Comparison of ENCODE assay signal across 29 mouse cellular contexts in genomic region chr8:72147266-72147665, GRCm38 (mm10). TPM values are rescaled to one million over a fixed set of nuclear protein-coding genes. Genes with fewer than 3 reads are reported as not detected.
A peak's percentile ranks its signal among the peaks of the same experiment; 100 is the strongest.
DNase-seq lines count a peak whose midpoint lies in the region; ATAC-seq and TF ChIP-seq lines count a peak whose summit lies in the region.
"Had no signal": no experiment of that assay in that cellular context is flagged by ENCODE, and none has a peak within 500 bp of the region (broad histone marks: within the 10 kb centered on the region; RNA-seq: fewer than 3 reads in every experiment).

No protein-coding gene starts in this region.

- no peak for TF ChIP-seq CTCF in gastrocnemius, adult 2 months (IDR thresholded peaks at IDR 0.05)
- TF ChIP-seq CTCF in heart, postnatal 0 days (IDR thresholded peaks at IDR 0.05; ENCODE audit: low read depth) = no peak
- TF ChIP-seq CTCF in stomach, postnatal 0 days (IDR thresholded peaks at IDR 0.05; ENCODE audit: low read depth) = no peak

- H3K4me2 ChIP-seq in heart, postnatal 0 days (ENCODE audit: low read depth, low read length) = no peak overlapping the region
- no peak overlapping the region for H3K4me2 ChIP-seq in stomach, postnatal 0 days (replicated peaks; ENCODE audit: low read depth)
- H3K4me2 ChIP-seq: embryonic facial prominence, embryonic 12.5 days; liver, embryonic 11.5 days; midbrain, embryonic 15.5 days had no signal

- DNase-seq in gastrocnemius, adult 2 months = no peak
- no peak for DNase-seq in gastrocnemius, adult 8-10 months (ENCODE audit: low spot score in 2 of 2)
- DNase-seq in heart, postnatal 0 days (ENCODE audit: low spot score) = no peak
- DNase-seq in heart, embryonic 10.5 days (ENCODE audit: low spot score) = no peak
- peak; percentile 20 to 28 for DNase-seq in kidney, postnatal 36 days
- no peak for DNase-seq in kidney, adult 18-20 months
- DNase-seq in stomach, postnatal 0 days (ENCODE audit: low spot score) = no peak
- no peak for DNase-seq in testis, postnatal 14 days (ENCODE audit: low spot score)
- DNase-seq: adrenal gland, adult 8-10 months; cerebellum, adult 9-10 months; lung, adult 18-20 months; lung, postnatal 14 days; thymus, postnatal 36 days had no signal

- TF ChIP-seq EP300 in heart, postnatal 0 days (IDR thresholded peaks at IDR 0.05; ENCODE audit: low read depth) = no peak
- no peak for TF ChIP-seq EP300 in stomach, postnatal 0 days (optimal IDR thresholded peaks at IDR 0.05)

- ATAC-seq in heart, postnatal 0 days (ENCODE audit: insufficient read depth, low read depth) = no peak
- ATAC-seq in stomach, postnatal 0 days (ENCODE audit: low FRiP score, low TSS enrichment) = no peak
- ATAC-seq: CD4-positive, CD25-positive, alpha-beta regulatory T cell, adult 4 months; forebrain, embryonic 14.5 days; hindbrain, embryonic 16.5 days; midbrain, embryonic 15.5 days had no signal

- no peaks in the 10 kb centered on the region for H3K9me3 ChIP-seq in heart, postnatal 0 days (replicated peaks; ENCODE audit: control insufficient read depth, low read length)
- no peaks in the 10 kb centered on the region for H3K9me3 ChIP-seq in heart, embryonic 10.5 days
- H3K9me3 ChIP-seq in stomach, postnatal 0 days (ENCODE audit: control insufficient read depth, low read length) = no peaks in the 10 kb centered on the region
- H3K9me3 ChIP-seq: embryonic facial prominence, embryonic 12.5 days; midbrain, embryonic 15.5 days had no signal

- H3K27me3 ChIP-seq in heart, postnatal 0 days (ENCODE audit: control insufficient read depth, insufficient read depth, low read length) = no peaks in the 10 kb centered on the region
- no peaks in the 10 kb centered on the region for H3K27me3 ChIP-seq in heart, embryonic 10.5 days (ENCODE audit: insufficient read depth, poor library complexity, severe bottlenecking)
- no peaks in the 10 kb centered on the region for H3K27me3 ChIP-seq in stomach, postnatal 0 days (ENCODE audit: control insufficient read depth, insufficient read depth, low read length)
- H3K27me3 ChIP-seq: embryonic facial prominence, embryonic 12.5 days; midbrain, embryonic 15.5 days had no signal

- WGBS in heart, postnatal 0 days = 23% methylated on average over 2 of the region's 2 CpGs
- WGBS in heart, embryonic 10.5 days = 27% methylated on average over 2 of the region's 2 CpGs
- 58% methylated on average over 2 of the region's 2 CpGs for WGBS in stomach, postnatal 0 days

- peaks cover 11% of the 10 kb centered on the region; the same call in 1 of the 2 replicates for H3K4me1 ChIP-seq in heart, postnatal 0 days (ENCODE audit: control insufficient read depth, insufficient read depth)
- H3K4me1 ChIP-seq in heart, embryonic 10.5 days = peaks cover 23% of the 10 kb centered on the region
- H3K4me1 ChIP-seq in stomach, postnatal 0 days (replicated peaks; ENCODE audit: control insufficient read depth, insufficient read depth) = peaks cover 3% of the 10 kb centered on the region; the same call in 1 of the 2 replicates
- H3K4me1 ChIP-seq: embryonic facial prominence, embryonic 12.5 days; midbrain, embryonic 15.5 days had no signal

- H3K9ac ChIP-seq in heart, postnatal 0 days (replicated peaks; ENCODE audit: low read depth, low read length) = no peak overlapping the region
- no peak overlapping the region for H3K9ac ChIP-seq in stomach, postnatal 0 days (ENCODE audit: low read length)
- H3K9ac ChIP-seq: embryonic facial prominence, embryonic 12.5 days; midbrain, embryonic 15.5 days had no signal

- peak overlapping the region; percentile 46 for H3K27ac ChIP-seq in gastrocnemius, adult 2 months
- H3K27ac ChIP-seq in heart, postnatal 0 days (ENCODE audit: low read depth) = peak overlapping the region; percentile 20; the same call in 1 of the 2 replicates
- H3K27ac ChIP-seq in heart, embryonic 10.5 days = no peak overlapping the region; the same call in 1 of the 2 replicates
- H3K27ac ChIP-seq in stomach, postnatal 0 days (replicated peaks) = peak overlapping the region; percentile 35
- H3K27ac ChIP-seq: embryonic facial prominence, embryonic 12.5 days; left cerebral cortex, adult 2 months; midbrain, embryonic 15.5 days had no signal

- peaks cover 97% of the 10 kb centered on the region for H3K36me3 ChIP-seq in heart, postnatal 0 days (replicated peaks; ENCODE audit: control insufficient read depth, insufficient read depth, low read length)
- peaks cover 97% of the 10 kb centered on the region for H3K36me3 ChIP-seq in heart, embryonic 10.5 days
- H3K36me3 ChIP-seq in stomach, postnatal 0 days (ENCODE audit: control insufficient read depth, insufficient read depth, low read length) = peaks cover 61% of the 10 kb centered on the region

- no peak overlapping the region for H3K4me3 ChIP-seq in gastrocnemius, adult 2 months
- no peak overlapping the region for H3K4me3 ChIP-seq in heart, postnatal 0 days (ENCODE audit: low read depth, low read length)
- no peak overlapping the region for H3K4me3 ChIP-seq in heart, embryonic 10.5 days
- no peak overlapping the region for H3K4me3 ChIP-seq in stomach, postnatal 0 days (ENCODE audit: low read depth, low read length)
- H3K4me3 ChIP-seq: embryonic facial prominence, embryonic 12.5 days; left cerebral cortex, adult 2 months; midbrain, embryonic 15.5 days; myocyte had no signal

- intact Hi-C loops in gastrocnemius, adult 2 months (cut with DNase I) = no loop called here

RNA-seq across cellular contexts. Expression of gene Tpm4, which starts 12.5 kb away (rescaled TPM):
- total RNA-seq in gastrocnemius, adult 2 months (2021) = 10 to 100 TPM; 22.2 to 44.0 TPM
- 10 to 100 TPM; 15.5 to 29.6 (median 21.3) TPM for total RNA-seq in gastrocnemius, adult 8-10 months (2022)
- total RNA-seq in heart, postnatal 0 days (2014; rRNA removed; ENCODE audit: low replicate concordance) = 179 and 195 TPM in 2 replicates
- 222 and 224 TPM in 2 replicates for polyA plus RNA-seq in heart, postnatal 0 days (2015; fragmentation: Nextera tagmentation; extraction: Ambion mirVana)
- polyA plus RNA-seq in heart, embryonic 10.5 days (2016; fragmentation: Nextera tagmentation; extraction: Ambion mirVana) = 447 and 556 TPM in 2 replicates
- 330 and 364 TPM in 2 replicates for polyA plus RNA-seq in stomach, postnatal 0 days (2015; fragmentation: Nextera tagmentation; extraction: Ambion mirVana)

RNA-seq across cellular contexts. Expression of gene Rab8a, which starts 13.7 kb away (rescaled TPM):
- total RNA-seq in gastrocnemius, adult 2 months (2021) = 10 to 100 TPM; 10.4 to 11.4 TPM
- 10 to 100 TPM in 2 of 4 experiments, 1 to 10 TPM in 2; 6.3 to 14.1 (median 9.0) TPM for total RNA-seq in gastrocnemius, adult 8-10 months (2022)
- total RNA-seq in heart, postnatal 0 days (2014; rRNA removed; ENCODE audit: low replicate concordance) = 32.2 and 33.9 TPM in 2 replicates
- 50.8 and 51.2 TPM in 2 replicates for polyA plus RNA-seq in heart, postnatal 0 days (2015; fragmentation: Nextera tagmentation; extraction: Ambion mirVana)
- 89.0 and 104 TPM in 2 replicates for polyA plus RNA-seq in heart, embryonic 10.5 days (2016; fragmentation: Nextera tagmentation; extraction: Ambion mirVana)
- polyA plus RNA-seq in stomach, postnatal 0 days (2015; fragmentation: Nextera tagmentation; extraction: Ambion mirVana) = 84.0 and 88.6 TPM in 2 replicates

RNA-seq across cellular contexts. Expression of gene Olfr374, which starts 40.4 kb away (rescaled TPM):
- total RNA-seq in gastrocnemius, adult 2 months (2021) = not detected
- total RNA-seq in gastrocnemius, adult 8-10 months (2022) = not detected
- total RNA-seq in heart, postnatal 0 days (2014; rRNA removed; ENCODE audit: low replicate concordance) = not detected in 2 replicates
- 0.01 TPM in 1 of 2 replicates, not detected in the other for polyA plus RNA-seq in heart, postnatal 0 days (2015; fragmentation: Nextera tagmentation; extraction: Ambion mirVana)
- not detected in 2 replicates for polyA plus RNA-seq in heart, embryonic 10.5 days (2016; fragmentation: Nextera tagmentation; extraction: Ambion mirVana)
- 0.06 TPM in 1 of 2 replicates, not detected in the other for polyA plus RNA-seq in stomach, postnatal 0 days (2015; fragmentation: Nextera tagmentation; extraction: Ambion mirVana)
- total RNA-seq: adrenal gland, adult 8-10 months; gastrocnemius, postnatal 4 days; hematopoietic stem cell, adult 5-6 weeks; left cerebral cortex, adult 2 months; megakaryocyte, adult 5-6 weeks had no signal
- polyA plus RNA-seq: forebrain, embryonic 14.5 days; kidney, embryonic 14.5 days; limb, embryonic 11.5 days; liver, embryonic 11.5 days; myocyte; small intestine, adult 2 months; testis, adult 2 months had no signal

RNA-seq across cellular contexts. Expression of gene Hsh2d, which starts 42.2 kb away (rescaled TPM):
- total RNA-seq in gastrocnemius, adult 2 months (2021) = not detected
- not detected for total RNA-seq in gastrocnemius, adult 8-10 months (2022)
- not detected in 2 replicates for total RNA-seq in heart, postnatal 0 days (2014; rRNA removed; ENCODE audit: low replicate concordance)
- 0.05 and 0.12 TPM in 2 replicates for polyA plus RNA-seq in heart, postnatal 0 days (2015; fragmentation: Nextera tagmentation; extraction: Ambion mirVana)
- polyA plus RNA-seq in heart, embryonic 10.5 days (2016; fragmentation: Nextera tagmentation; extraction: Ambion mirVana) = 0.13 TPM in 1 of 2 replicates, not detected in the other
- polyA plus RNA-seq in stomach, postnatal 0 days (2015; fragmentation: Nextera tagmentation; extraction: Ambion mirVana) = 3.9 TPM in 2 replicates
- total RNA-seq: gastrocnemius, postnatal 4 days; left cerebral cortex, adult 2 months had no signal
- polyA plus RNA-seq: embryonic facial prominence, embryonic 12.5 days; forebrain, embryonic 14.5 days; hindbrain, embryonic 16.5 days; kidney, embryonic 14.5 days; limb, embryonic 11.5 days; midbrain, embryonic 15.5 days; myocyte; neural tube, embryonic 14.5 days had no signal

Comparison
In these comparisons a context has a peak if more than half of its experiments do, and no peak if none do; other contexts are left out.
1. DNase-seq: peak in kidney, postnatal 36 days (2 of 2); none in gastrocnemius, adult 2 months (single experiment), gastrocnemius, adult 8-10 months (0 of 2), heart, postnatal 0 days (single experiment), heart, embryonic 10.5 days (single experiment), kidney, adult 18-20 months (single experiment), stomach, postnatal 0 days (single experiment) and testis, postnatal 14 days (single experiment).